Mouse (Mus musculus) layer of hippocampus, postnatal 14 days (tissue): ENCODE measurements at regions not wholly inside any gene's neighbourhood (a gene's known extent, or its start where the extent isn't known, plus 50 kb on each side); places are given as distances from the start of the nearest gene placed in this dataset.
A peak's percentile ranks its signal among the peaks of the same experiment; 100 is the strongest.

Experiments
- DNase-seq, 2 experiments: peaks; one replicate each; pipeline ENCODE4 v3.0.0; 2021 to 2022; ENCODE audit warnings: low spot score in 2 of 2, mixed read lengths in 1 of 2

GRCm38 (mm10) chr5:64535546-64535945 lies 267.6 kb upstream of the Klf3 start:
- no peak for DNase-seq

GRCm38 (mm10) chr5:64536393-64537112 lies 266.6 kb upstream of the Klf3 start:
- DNase-seq = peak; percentile 46 to 75

GRCm38 (mm10) chr5:64537113-64537780 lies 265.9 kb upstream of the Klf3 start:
- DNase-seq = no peak

DNA sequence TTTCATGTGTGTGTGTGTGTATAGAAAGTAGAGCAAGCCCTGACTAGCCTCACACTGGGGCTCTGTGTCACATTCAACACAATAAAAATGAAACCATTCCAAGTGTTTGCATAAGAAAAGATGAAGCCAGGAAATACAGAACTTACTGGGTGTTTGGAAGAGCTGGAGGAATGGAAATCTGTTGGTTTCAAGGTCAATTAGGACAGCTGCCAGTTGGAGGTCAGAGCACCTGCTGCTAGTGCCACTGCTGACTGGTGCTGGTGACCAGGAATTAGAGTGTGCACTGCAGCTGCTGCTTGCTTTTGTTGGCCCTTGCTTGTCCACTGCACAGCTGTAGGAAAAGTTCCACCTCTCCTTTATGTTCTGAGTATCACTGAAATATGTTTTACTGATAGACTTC lies 261.4 kb upstream of the Klf3 start:
- no peak for DNase-seq

DNA sequence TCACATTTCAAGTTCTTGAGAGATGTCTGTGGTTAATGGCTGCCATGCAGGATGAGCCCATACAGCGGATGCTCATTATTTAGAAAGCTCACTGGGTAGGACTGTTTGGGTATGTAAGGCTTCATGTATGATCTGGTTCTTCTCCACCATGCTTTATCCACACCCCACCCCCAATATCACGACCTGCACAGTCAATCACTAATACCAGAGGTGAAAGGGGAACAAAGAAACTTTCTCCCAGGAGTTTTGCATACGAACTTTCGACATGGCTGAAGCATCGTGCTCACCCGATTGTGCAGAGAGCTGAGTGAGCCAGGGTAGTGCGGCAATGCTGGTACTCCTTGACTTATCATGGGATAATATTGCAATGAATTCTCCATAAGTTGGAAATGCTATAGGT lies 247.3 kb upstream of the Klf3 start:
- no peak for DNase-seq

- DNase-seq = no peak
Measured at GRCm38 (mm10) chr5:64566451-64567390, 236.5 kb upstream of the Klf3 start.

- DNase-seq = no peak
Measured at GRCm38 (mm10) chr5:64567813-64568212, 235.4 kb upstream of the Klf3 start.

DNA sequence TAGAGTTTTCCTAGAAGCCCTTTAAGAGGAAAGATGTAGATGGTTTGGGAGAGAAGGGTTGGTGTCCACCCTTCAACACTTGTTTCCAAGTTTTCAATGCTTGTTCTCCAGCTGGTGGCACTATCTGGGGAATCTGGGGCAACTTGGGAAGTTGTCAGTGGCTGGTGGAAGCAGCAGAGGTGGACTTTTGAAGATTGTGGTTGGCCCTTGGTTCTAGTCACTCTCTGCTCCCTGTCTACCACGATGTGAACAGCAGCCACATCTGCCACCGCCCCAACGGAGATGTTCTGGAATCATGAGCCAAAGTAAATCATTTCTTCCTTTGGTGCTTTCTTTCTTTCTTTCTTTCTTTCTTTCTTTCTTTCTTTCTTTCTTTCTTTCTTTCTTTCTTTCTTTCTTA lies 234.9 kb upstream of the Klf3 start:
- DNase-seq = no peak

DNA sequence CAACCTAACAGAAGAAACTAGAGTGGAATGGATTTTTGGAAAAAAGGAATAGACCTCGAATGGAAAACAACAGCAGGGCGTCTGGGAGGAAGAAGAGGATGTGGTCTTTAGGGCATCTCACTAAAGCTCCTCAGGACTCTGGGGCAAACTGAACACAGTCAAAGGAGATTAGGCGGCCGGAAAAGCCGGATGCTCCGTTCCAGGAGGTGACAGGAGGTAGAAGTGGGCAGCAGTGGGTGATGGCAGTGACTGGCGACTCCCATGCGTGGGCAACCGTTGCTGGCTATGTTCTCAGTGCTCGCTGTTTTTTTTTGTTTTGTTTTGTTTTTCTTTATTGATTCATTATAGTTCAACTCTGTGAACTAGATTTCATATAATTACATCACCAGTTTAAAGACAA lies 228.8 kb upstream of the Klf3 start:
- no peak for DNase-seq

DNA sequence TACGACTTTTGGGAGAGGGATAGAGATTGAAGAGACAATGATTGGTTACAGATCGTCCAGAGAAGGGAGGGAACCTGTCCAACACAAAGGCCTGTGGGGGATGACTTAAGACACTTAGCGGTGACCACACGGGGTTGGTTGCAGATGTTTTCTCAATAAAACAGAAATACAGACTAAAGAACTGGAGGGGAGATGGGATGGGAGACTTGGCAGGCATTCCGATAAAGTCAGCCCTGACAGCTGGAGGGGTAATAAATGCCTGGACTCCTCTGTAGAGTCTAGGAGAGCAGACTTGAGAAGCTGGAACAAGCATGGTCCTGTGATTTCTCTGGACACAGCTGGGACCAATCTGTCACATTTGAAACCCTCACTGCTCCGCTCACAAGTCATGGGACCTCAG lies 227.3 kb upstream of the Klf3 start:
- no peak for DNase-seq

DNA sequence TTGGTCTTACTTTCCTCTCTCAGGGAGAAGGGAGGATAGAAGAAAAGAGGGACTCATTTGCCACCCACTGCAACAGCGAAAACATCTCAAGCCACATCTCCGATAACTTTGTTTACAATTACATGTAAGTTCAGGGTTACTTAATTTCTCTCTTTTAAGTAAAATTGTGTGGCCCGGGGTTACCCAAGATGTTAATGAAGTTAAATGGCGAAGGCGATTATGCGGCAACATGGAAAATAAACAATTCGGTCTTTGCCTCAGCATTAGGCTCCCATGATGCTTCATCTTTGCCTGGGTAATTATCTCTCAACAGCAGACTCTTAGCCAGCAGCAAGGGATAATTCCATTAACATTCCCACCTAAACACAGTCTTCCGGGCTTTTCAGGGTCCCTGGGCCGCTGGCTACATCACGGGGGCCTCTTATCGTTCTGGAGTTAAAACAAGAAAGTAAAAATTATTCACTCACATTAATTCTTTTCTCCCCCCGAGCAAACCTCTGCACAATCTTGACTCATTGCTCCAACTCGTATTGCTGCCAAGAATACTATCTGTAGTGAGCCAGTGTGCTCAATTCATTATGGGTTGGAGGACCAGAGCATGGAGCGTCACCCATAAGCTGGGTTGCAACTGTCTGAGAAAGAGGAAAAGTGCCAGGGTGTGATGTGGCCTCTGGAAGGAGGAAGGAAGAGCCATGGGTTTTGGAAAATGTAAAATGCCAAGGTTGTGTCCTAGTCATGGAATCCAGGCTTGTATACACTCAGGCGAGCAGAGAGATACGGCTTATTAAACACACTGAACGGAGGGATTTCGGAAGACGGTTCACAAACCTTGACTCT lies 226.5 kb upstream of the Klf3 start:
- DNase-seq = no peak

DNA sequence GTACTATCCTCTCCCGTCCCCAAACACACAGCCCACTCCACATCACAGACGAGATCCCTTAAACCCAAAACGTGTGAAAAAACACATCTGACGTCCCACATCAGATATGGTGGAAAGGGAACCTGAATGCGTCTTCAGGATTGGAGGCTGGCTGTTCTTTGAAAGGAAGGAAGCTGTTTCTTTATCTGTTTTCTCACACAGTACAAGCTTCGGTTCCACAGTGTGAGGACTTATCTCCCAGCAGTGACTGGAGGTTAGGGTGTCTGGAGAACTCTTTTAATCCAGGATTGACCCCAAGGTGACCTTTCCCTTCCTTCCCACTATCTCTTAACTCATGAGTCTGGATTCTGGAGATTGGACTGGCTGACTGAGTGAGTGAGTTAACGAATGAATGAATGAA lies 225.8 kb upstream of the Klf3 start:
- no peak for DNase-seq

GRCm38 (mm10) chr5:64578536-64578935 lies 224.7 kb upstream of the Klf3 start:
- no peak for DNase-seq

DNA sequence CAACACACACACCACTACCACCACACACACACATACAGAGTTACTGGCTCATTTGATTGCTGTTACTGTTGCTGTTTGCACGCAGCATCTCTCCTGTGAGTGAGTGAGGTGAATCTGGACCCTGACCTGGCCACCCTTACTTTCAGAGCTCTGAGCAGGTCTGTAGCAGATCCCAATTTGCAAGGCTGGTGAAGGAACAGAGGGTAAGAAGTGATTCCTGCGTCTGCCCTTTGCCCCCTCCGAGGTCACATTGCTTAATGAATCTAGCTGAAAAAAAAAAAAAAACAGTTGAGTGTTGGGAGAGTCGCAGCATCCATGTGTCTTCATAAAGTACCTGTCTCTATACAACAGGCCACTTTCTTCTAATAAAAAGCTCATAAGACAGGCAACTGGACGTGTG lies 224.1 kb upstream of the Klf3 start:
- DNase-seq = no peak

DNA sequence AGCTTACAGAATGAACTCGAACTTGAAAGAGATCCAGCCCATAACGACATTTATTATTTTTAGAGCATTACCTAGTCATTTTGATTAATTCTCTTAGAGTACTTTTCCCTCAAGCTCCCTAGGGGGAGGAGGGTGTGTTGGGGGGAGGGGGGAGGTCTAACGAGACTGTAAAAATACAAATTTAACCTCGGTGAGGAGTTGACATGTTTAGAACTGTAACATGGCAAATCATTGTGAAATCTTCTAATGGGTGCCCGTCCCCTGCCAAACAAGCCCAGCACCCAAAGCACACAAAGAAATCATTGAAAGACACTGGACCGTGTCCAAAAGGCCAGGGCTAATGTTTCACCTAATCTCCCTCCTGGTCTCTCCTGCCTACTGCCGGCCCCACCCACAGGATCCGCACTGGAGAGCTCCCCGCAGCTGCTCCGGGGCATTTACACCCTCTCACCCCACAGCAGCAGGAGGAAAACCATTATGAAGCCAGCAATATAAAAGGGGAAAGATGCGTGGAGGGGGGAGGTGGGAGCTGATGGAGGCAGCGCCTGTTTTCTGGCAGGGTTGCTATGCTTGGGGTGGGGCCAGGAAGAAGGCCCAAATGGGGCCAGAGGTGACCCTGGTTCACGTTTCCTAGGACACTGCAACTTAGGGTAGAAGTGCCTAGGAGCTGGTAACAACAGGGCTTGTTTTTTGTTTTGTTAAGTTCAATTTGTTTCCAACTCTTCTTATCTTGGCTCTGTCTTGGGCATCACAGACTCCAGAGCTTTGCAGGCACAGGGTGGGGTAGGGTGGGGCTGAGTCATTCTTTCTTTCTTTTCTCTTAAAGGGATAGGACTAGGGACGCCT lies 223.5 kb upstream of the Klf3 start:
- no peak for DNase-seq

DNA sequence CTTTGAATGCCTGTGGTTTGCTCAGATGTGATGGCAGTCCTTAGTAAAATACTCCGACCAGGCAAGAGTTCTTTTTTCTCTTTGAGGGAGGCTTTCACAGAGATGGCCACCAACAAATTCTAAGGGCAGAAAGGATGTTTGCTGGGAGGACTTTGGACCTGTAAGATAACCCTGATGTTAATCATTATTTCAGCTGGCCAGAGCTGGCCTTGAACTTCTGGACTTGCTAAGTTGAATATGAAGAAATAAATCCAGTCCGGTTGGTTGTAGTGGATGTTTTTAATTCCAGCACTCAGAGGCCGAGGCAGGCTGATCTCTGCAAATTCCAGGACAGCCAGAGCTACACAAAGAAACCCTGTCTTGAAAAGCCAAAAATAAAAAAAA lies 222.9 kb upstream of the Klf3 start:
- DNase-seq = no peak

- DNase-seq = no peak
Measured at GRCm38 (mm10) chr5:64580786-64581445, 222.3 kb upstream of the Klf3 start.

- DNase-seq = no peak
Measured at GRCm38 (mm10) chr5:64581461-64581860, 221.7 kb upstream of the Klf3 start.

- no peak for DNase-seq
Measured at GRCm38 (mm10) chr5:64582031-64582430, 221.2 kb upstream of the Klf3 start.

GRCm38 (mm10) chr5:64584308-64584707 lies 218.9 kb upstream of the Klf3 start:
- DNase-seq = no peak
